Comparison of ENCODE assay signal across 11 mouse cellular contexts in genomic region chr6:84231108-84231507, GRCm38 (mm10).
DNase-seq lines count a peak whose midpoint lies in the region; ATAC-seq lines count a peak whose summit lies in the region.
"Had no signal": no experiment of that assay in that cellular context is flagged by ENCODE, and none has a peak within 500 bp of the region (broad histone marks: within the 10 kb centered on the region; RNA-seq: fewer than 3 reads in every experiment).

No protein-coding gene starts in this region.

- H3K4me1 ChIP-seq in midbrain, embryonic 10.5 days = peaks cover 38% of the 10 kb centered on the region
- H3K4me1 ChIP-seq in midbrain, embryonic 11.5 days (ENCODE audit: control insufficient read depth, insufficient read depth, low read length) = peaks cover 5% of the 10 kb centered on the region
- peaks cover 92% of the 10 kb centered on the region for H3K4me1 ChIP-seq in limb, embryonic 10.5 days
- H3K4me1 ChIP-seq: megakaryocyte, embryonic 14.5 days had no signal

- H3K9me3 ChIP-seq in midbrain, embryonic 10.5 days (replicated peaks) = no peaks in the 10 kb centered on the region
- H3K9me3 ChIP-seq in midbrain, embryonic 11.5 days (ENCODE audit: control insufficient read depth, low read length) = no peaks in the 10 kb centered on the region
- H3K9me3 ChIP-seq in limb, embryonic 10.5 days (replicated peaks) = no peaks in the 10 kb centered on the region
- H3K9me3 ChIP-seq: intestine, embryonic 15.5 days; megakaryocyte, embryonic 14.5 days had no signal

- no peaks in the 10 kb centered on the region for H3K36me3 ChIP-seq in midbrain, embryonic 10.5 days
- no peaks in the 10 kb centered on the region for H3K36me3 ChIP-seq in midbrain, embryonic 11.5 days (ENCODE audit: control insufficient read depth, insufficient read depth, low read length)
- no peaks in the 10 kb centered on the region for H3K36me3 ChIP-seq in limb, embryonic 10.5 days
- H3K36me3 ChIP-seq: intestine, embryonic 15.5 days had no signal

- 69% methylated on average over 7 of the region's 7 CpGs for WGBS in midbrain, embryonic 10.5 days
- 68% methylated on average over 7 of the region's 7 CpGs for WGBS in midbrain, embryonic 11.5 days
- 38% methylated on average over 7 of the region's 7 CpGs for WGBS in limb, embryonic 10.5 days

- peak; percentile 89 for DNase-seq in heart, adult 11 months
- DNase-seq in heart, adult 18-20 months = no peak
- DNase-seq in midbrain, embryonic 10.5 days (ENCODE audit: low spot score) = no peak
- DNase-seq in midbrain, embryonic 11.5 days (ENCODE audit: low spot score, missing footprints) = no peak
- peak; percentile 59 for DNase-seq in limb, embryonic 10.5 days (ENCODE audit: low spot score)
- DNase-seq in testis, postnatal 14 days (ENCODE audit: low spot score) = no peak
- DNase-seq: right cerebral cortex, postnatal 14 days had no signal

- H3K27me3 ChIP-seq in midbrain, embryonic 10.5 days (ENCODE audit: low read depth, poor library complexity, severe bottlenecking) = peaks cover 14% of the 10 kb centered on the region; the same call in 1 of the 2 replicates
- H3K27me3 ChIP-seq in midbrain, embryonic 11.5 days (ENCODE audit: control insufficient read depth, insufficient read depth, low read length) = no peaks in the 10 kb centered on the region
- H3K27me3 ChIP-seq in limb, embryonic 10.5 days (ENCODE audit: low read depth, poor library complexity, severe bottlenecking) = no peaks in the 10 kb centered on the region
- H3K27me3 ChIP-seq: intestine, embryonic 15.5 days had no signal

- 0 out of 2 replicates have a peak overlapping the region, but pooled peaks have one; percentile 23 for H3K27ac ChIP-seq in midbrain, embryonic 10.5 days (replicated peaks)
- no peak overlapping the region for H3K27ac ChIP-seq in midbrain, embryonic 11.5 days (ENCODE audit: low read depth, low read length)
- peak overlapping the region; percentile 87 for H3K27ac ChIP-seq in limb, embryonic 10.5 days
- H3K27ac ChIP-seq: intestine, embryonic 15.5 days; kidney, postnatal 0 days had no signal

- H3K4me3 ChIP-seq in midbrain, embryonic 10.5 days = no peak overlapping the region
- H3K4me3 ChIP-seq in midbrain, embryonic 11.5 days (ENCODE audit: low read depth, low read length) = no peak overlapping the region
- H3K4me3 ChIP-seq in limb, embryonic 10.5 days = no peak overlapping the region
- H3K4me3 ChIP-seq: intestine, embryonic 15.5 days; megakaryocyte, embryonic 14.5 days had no signal

- no peak for ATAC-seq in midbrain, embryonic 11.5 days (ENCODE audit: low FRiP score)
- ATAC-seq in inflammation-experienced regulatory T-cells, adult 6 months = no peak
- ATAC-seq: intestine, embryonic 15.5 days had no signal

- no peak overlapping the region for H3K4me2 ChIP-seq in midbrain, embryonic 11.5 days
- H3K4me2 ChIP-seq: intestine, embryonic 15.5 days had no signal

- no peak overlapping the region for H3K9ac ChIP-seq in midbrain, embryonic 11.5 days (ENCODE audit: low read length)
- H3K9ac ChIP-seq: intestine, embryonic 15.5 days had no signal

Comparison
In these comparisons a context has a peak if more than half of its experiments do, and no peak if none do; other contexts are left out.
1. DNase-seq: peak in heart, adult 11 months (single experiment) and limb, embryonic 10.5 days (single experiment); none in heart, adult 18-20 months (0 of 2), midbrain, embryonic 10.5 days (single experiment), midbrain, embryonic 11.5 days (single experiment) and testis, postnatal 14 days (single experiment).